ENCODE assay signal across 23 mouse cellular contexts in genomic region chrX:169608551-169608950, GRCm38 (mm10).
DNase-seq lines count a peak whose midpoint lies in the region; ATAC-seq and TF ChIP-seq lines count a peak whose summit lies in the region.
"Had no signal": no experiment of that assay in that cellular context is flagged by ENCODE, and none has a peak within 500 bp of the region (broad histone marks: within the 10 kb centered on the region; RNA-seq: fewer than 3 reads in every experiment).

No protein-coding gene starts in this region.

- no peak overlapping the region for H3K4me2 ChIP-seq in forebrain, postnatal 0 days (ENCODE audit: low read depth)
- H3K4me2 ChIP-seq in forebrain, embryonic 12.5 days: no peak overlapping the region
- H3K4me2 ChIP-seq: embryonic facial prominence, embryonic 13.5 days; heart, embryonic 13.5 days; hindbrain, embryonic 12.5 days; limb, embryonic 15.5 days had no signal

- no peak for TF ChIP-seq POLR2A in liver, adult 2 months (IDR thresholded peaks at IDR 0.05; ENCODE audit: extremely low read depth, insufficient read depth, low read length)

- H3K9me3 ChIP-seq in forebrain, postnatal 0 days (ENCODE audit: low read length): no peaks in the 10 kb centered on the region
- no peaks in the 10 kb centered on the region for H3K9me3 ChIP-seq in forebrain, embryonic 12.5 days
- H3K9me3 ChIP-seq: embryonic facial prominence, embryonic 13.5 days; G1E; heart, embryonic 13.5 days; hindbrain, embryonic 12.5 days; limb, embryonic 15.5 days had no signal

- H3K27ac ChIP-seq in forebrain, postnatal 0 days (ENCODE audit: low read depth, low read length): no peak overlapping the region
- no peak overlapping the region for H3K27ac ChIP-seq in forebrain, embryonic 12.5 days
- H3K27ac ChIP-seq in liver, adult 2 months (replicated peaks; ENCODE audit: insufficient read depth, low read depth, low read length): no peak overlapping the region
- H3K27ac ChIP-seq: embryonic facial prominence, embryonic 13.5 days; heart, adult 2 months; heart, embryonic 13.5 days; hindbrain, embryonic 12.5 days; limb, embryonic 15.5 days had no signal

- ATAC-seq in forebrain, postnatal 0 days: no peak
- no peak for ATAC-seq in forebrain, embryonic 12.5 days (ENCODE audit: low FRiP score)
- ATAC-seq: intestine, postnatal 0 days had no signal

- no peaks in the 10 kb centered on the region for H3K36me3 ChIP-seq in forebrain, postnatal 0 days (ENCODE audit: insufficient read depth)
- H3K36me3 ChIP-seq in forebrain, embryonic 12.5 days (replicated peaks): no peaks in the 10 kb centered on the region
- no peaks in the 10 kb centered on the region for H3K36me3 ChIP-seq in liver, adult 2 months (ENCODE audit: control insufficient read depth, insufficient read depth, low read length)
- H3K36me3 ChIP-seq: embryonic facial prominence, embryonic 13.5 days; G1E; heart, embryonic 13.5 days; hindbrain, embryonic 12.5 days; limb, embryonic 15.5 days had no signal

- no peaks in the 10 kb centered on the region; the same call in 1 of the 2 replicates for H3K27me3 ChIP-seq in forebrain, postnatal 0 days (ENCODE audit: insufficient read depth, low read length)
- H3K27me3 ChIP-seq in forebrain, embryonic 12.5 days: peaks cover 22% of the 10 kb centered on the region
- no peaks in the 10 kb centered on the region for H3K27me3 ChIP-seq in liver, adult 2 months (ENCODE audit: control insufficient read depth, insufficient read depth, low read length)
- H3K27me3 ChIP-seq: CH12.LX; heart, embryonic 13.5 days; limb, embryonic 15.5 days had no signal

- WGBS in forebrain, postnatal 0 days: 40% methylated on average over 1 of the region's 1 CpGs
- WGBS in forebrain, embryonic 12.5 days: 62% methylated on average over 1 of the region's 1 CpGs
- 13% methylated on average over 1 of the region's 1 CpGs for WGBS in liver, adult 2 months

- no peak overlapping the region for H3K4me3 ChIP-seq in forebrain, postnatal 0 days (ENCODE audit: low read depth, low read length)
- no peak overlapping the region for H3K4me3 ChIP-seq in forebrain, embryonic 12.5 days (replicated peaks)
- H3K4me3 ChIP-seq in liver, adult 2 months (ENCODE audit: insufficient read depth, low read depth, low read length): no peak overlapping the region
- H3K4me3 ChIP-seq: embryonic facial prominence, embryonic 13.5 days; heart, adult 2 months; heart, embryonic 13.5 days; hindbrain, embryonic 12.5 days; limb, embryonic 15.5 days had no signal

- no peak for TF ChIP-seq CTCF in forebrain, postnatal 0 days (IDR thresholded peaks at IDR 0.05; ENCODE audit: low read depth)
- no peak for TF ChIP-seq CTCF in liver, adult 2 months (IDR thresholded peaks at IDR 0.05; ENCODE audit: low read depth, low read length)

- no peaks in the 10 kb centered on the region for H3K79me2 ChIP-seq in liver, adult 2 months (ENCODE audit: control insufficient read depth, insufficient read depth, low read length)

- intact Hi-C loops in heart, postnatal 36 days (cut with DNase I): no loop called here

- no peak overlapping the region for H3K9ac ChIP-seq in forebrain, postnatal 0 days
- H3K9ac ChIP-seq in forebrain, embryonic 12.5 days: no peak overlapping the region
- H3K9ac ChIP-seq in liver, adult 2 months (ENCODE audit: low read depth, low read length): no peak overlapping the region
- H3K9ac ChIP-seq: embryonic facial prominence, embryonic 13.5 days; heart, embryonic 13.5 days; hindbrain, embryonic 12.5 days; limb, embryonic 15.5 days had no signal

- peak; percentile 1 for DNase-seq in forebrain, postnatal 0 days
- DNase-seq in liver, adult 2 months (ENCODE audit: extremely low read depth, low read depth, low spot score): peak; percentile 96
- DNase-seq in liver: no peak
- DNase-seq in lung, postnatal 36 days: peak; percentile 2
- DNase-seq in lung, adult 18-20 months: no peak
- no peak for DNase-seq in heart, postnatal 36 days
- DNase-seq: adrenal gland, adult 2 months; B cell, adult 2 months; cerebellum, adult 18-20 months; cerebellum, postnatal 25 days; gastrocnemius, postnatal 36 days; heart, adult 2 months; heart, postnatal 14 days; lung, postnatal 4 days; midbrain, embryonic 14.5 days had no signal

- H3K4me1 ChIP-seq in forebrain, postnatal 0 days (ENCODE audit: insufficient read depth): no peaks in the 10 kb centered on the region
- no peaks in the 10 kb centered on the region for H3K4me1 ChIP-seq in forebrain, embryonic 12.5 days
- peaks cover 4% of the 10 kb centered on the region; the same call in 1 of the 2 replicates for H3K4me1 ChIP-seq in liver, adult 2 months (ENCODE audit: control insufficient read depth, insufficient read depth, low read length)
- H3K4me1 ChIP-seq: embryonic facial prominence, embryonic 13.5 days; heart, embryonic 13.5 days; hindbrain, embryonic 12.5 days; limb, embryonic 15.5 days had no signal

Comparison
In these comparisons a context has a peak if more than half of its experiments do, and no peak if none do; other contexts are left out.
1. DNase-seq: peak in forebrain, postnatal 0 days (single experiment), liver, adult 2 months (single experiment) and lung, postnatal 36 days (single experiment); none in liver (single experiment), lung, adult 18-20 months (0 of 2) and heart, postnatal 36 days (0 of 2).